Mouse (Mus musculus) ES-E14 (cell line): ENCODE measurements around the gene Mdk.

Source experiments
- CHD2 ChIP-seq: IDR thresholded peaks from 2 replicates; pipeline ENCODE4 v1.6.1; 2014; ENCODE audit warnings: mild to moderate bottlenecking, low read depth, low read length, inconsistent platforms
- HCFC1 ChIP-seq: IDR thresholded peaks from 2 replicates; pipeline ENCODE4 v1.6.1; 2012; ENCODE audit warnings: low read length, inconsistent platforms, borderline replicate concordance; ENCODE audit not compliant: insufficient read depth
- MAFK ChIP-seq: IDR thresholded peaks from 2 replicates; pipeline ENCODE4 v1.6.1; 2014; ENCODE audit warnings: mild to moderate bottlenecking, low read depth, low read length, inconsistent platforms; ENCODE audit not compliant: insufficient read depth
- ZNF384 ChIP-seq: IDR thresholded peaks from 2 replicates; pipeline ENCODE4 v1.6.1; 2012; ENCODE audit warnings: low read depth, low read length, inconsistent platforms

- TF ChIP-seq MAFK (no peak), CHD2 (no peak), HCFC1 (no peak), ZNF384 (no peak)
Measured at GRCm38 (mm10) chr2:91980245-91980644, 48.1 kb upstream of the Mdk start.
